Mouse (Mus musculus): ENCODE results near the gene Ptp4a2. TPM values are rescaled to one million over a fixed set of nuclear protein-coding genes. Genes with fewer than 3 reads are reported as not detected.

The Ptp4a2 gene
- polyA plus RNA-seq, 1 experiment from 2014 or later: 222 TPM

DNA sequence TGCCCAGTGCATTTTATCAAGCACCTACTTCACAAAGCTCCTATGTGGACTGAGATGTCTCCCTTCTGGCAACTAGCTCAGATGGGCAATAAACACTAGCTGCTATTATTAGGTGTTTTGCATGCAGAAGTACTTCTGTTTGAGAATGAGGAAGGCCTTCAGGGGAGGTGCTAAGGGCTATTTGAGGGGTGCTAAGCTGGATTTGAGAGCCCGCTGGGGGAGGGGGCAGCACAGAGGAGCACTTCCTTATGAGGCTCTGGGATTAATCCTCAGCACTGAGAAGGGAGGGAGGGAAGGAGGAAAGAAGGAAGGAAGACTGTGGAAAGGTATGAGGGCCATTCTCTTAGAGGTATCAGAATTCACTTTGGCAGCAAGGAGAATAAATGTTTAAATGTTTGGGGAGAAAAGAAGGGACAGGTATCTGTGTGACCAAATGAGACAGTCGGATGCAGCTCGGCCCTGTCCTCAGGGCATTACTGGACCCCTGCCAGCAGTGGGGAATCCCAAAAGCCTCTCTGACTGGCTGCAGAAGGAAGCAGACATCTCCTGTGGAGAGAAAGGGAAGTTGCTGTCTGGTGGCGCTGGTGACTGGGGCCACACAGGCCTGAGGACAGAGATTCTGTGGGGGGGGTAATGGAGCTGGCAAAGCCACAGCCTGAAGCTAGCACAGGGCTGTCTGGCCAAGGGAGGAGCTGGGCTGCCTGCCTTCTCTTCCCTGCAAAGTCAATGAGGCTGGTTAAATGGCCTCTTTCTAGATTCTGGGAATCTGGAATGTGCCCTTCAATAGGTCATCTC, 28.9 kb upstream of the Ptp4a2 start:
- 8% methylated on average over 4 of the region's 4 CpGs for WGBS
- Histone ChIP-seq H3K9ac (ENCODE audit: low read depth, low read length) (no peak overlapping the region), H3K4me2 (ENCODE audit: low read length) (no peak overlapping the region), H3K27me3 (ENCODE audit: control insufficient read depth, insufficient read depth, low read depth, low read length) (no peaks in the 10 kb centered on the region), H3K9me3 (replicated peaks; ENCODE audit: control insufficient read depth, low read length, poor library complexity, severe bottlenecking) (no peaks in the 10 kb centered on the region), H3K4me3 (ENCODE audit: low read depth, low read length) (no peak overlapping the region), H3K4me1 (ENCODE audit: control insufficient read depth, insufficient read depth, low read length) (peaks cover 10% of the 10 kb centered on the region), H3K36me3 (ENCODE audit: control insufficient read depth, insufficient read depth, low read length) (no peaks in the 10 kb centered on the region), H3K27ac (ENCODE audit: low read length) (no peak overlapping the region)
- no peak; the same call in 1 of the 2 replicates for ATAC-seq

DNA sequence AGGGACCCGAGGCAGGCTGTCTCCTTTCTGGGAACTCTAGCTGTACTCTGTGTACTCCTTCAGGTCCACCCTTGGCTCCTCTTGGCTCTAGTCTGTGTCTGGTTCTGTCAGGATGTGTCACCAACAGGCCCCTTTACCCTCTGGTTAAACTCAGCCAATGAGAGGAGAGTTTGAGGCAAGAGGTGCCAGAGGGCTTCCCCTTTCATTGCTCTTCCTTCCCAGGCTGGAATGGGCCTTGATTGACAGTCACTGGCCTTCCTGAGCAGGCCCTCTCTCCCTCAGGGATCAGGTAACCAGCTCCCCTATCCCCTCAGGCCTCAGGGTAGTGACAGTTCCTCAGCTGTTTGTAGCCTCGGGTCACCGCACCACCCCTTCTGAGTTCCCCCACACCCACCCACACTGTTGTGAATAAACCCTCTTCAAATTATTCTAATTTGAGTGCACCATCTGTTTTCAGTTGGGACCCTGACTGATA, 28.1 kb upstream of the Ptp4a2 start:
- H3K27ac ChIP-seq (ENCODE audit: low read length): no peak overlapping the region
- H3K9me3 ChIP-seq (replicated peaks; ENCODE audit: control insufficient read depth, low read length, poor library complexity, severe bottlenecking): no peaks in the 10 kb centered on the region
- no peaks in the 10 kb centered on the region for H3K27me3 ChIP-seq (ENCODE audit: control insufficient read depth, insufficient read depth, low read depth, low read length)
- no peak overlapping the region for H3K4me2 ChIP-seq (ENCODE audit: low read length)
- peaks cover 10% of the 10 kb centered on the region for H3K4me1 ChIP-seq (ENCODE audit: control insufficient read depth, insufficient read depth, low read length)
- peak; percentile 28; the same call in 1 of the 2 replicates for ATAC-seq
- no peak overlapping the region for H3K4me3 ChIP-seq (ENCODE audit: low read depth, low read length)
- no peaks in the 10 kb centered on the region for H3K36me3 ChIP-seq (ENCODE audit: control insufficient read depth, insufficient read depth, low read length)
- 41% methylated on average over 3 of the region's 3 CpGs for WGBS
- H3K9ac ChIP-seq (ENCODE audit: low read depth, low read length): no peak overlapping the region

DNA sequence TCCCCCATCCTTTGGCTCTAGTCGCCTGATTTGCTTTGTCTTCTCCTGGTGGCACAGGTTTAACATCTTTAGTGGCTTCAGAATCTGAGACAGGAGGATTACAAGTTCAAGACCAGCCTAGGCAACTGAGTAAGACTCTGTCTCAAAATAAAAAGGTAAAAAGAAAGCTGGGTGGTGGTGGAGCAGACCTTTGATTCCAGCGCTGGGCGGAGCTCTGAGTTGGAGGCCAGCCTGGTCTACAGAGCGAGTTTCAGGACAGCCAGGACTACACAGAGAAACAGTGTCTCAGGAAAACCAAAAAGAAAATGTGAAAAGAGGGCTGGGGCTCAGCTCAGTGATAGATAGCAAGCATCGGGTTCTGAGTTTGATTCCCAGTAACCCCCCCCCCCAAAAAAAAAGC, 27.5 kb upstream of the Ptp4a2 start:
- Histone ChIP-seq H3K4me1 (ENCODE audit: control insufficient read depth, insufficient read depth, low read length) (peaks cover 10% of the 10 kb centered on the region), H3K4me2 (ENCODE audit: low read length) (no peak overlapping the region), H3K9ac (ENCODE audit: low read depth, low read length) (no peak overlapping the region), H3K27ac (ENCODE audit: low read length) (no peak overlapping the region), H3K9me3 (replicated peaks; ENCODE audit: control insufficient read depth, low read length, poor library complexity, severe bottlenecking) (no peaks in the 10 kb centered on the region), H3K36me3 (ENCODE audit: control insufficient read depth, insufficient read depth, low read length) (no peaks in the 10 kb centered on the region), H3K4me3 (ENCODE audit: low read depth, low read length) (no peak overlapping the region), H3K27me3 (ENCODE audit: control insufficient read depth, insufficient read depth, low read depth, low read length) (no peaks in the 10 kb centered on the region)
- 88% methylated on average over 5 of the region's 5 CpGs for WGBS
- no peak for ATAC-seq

DNA sequence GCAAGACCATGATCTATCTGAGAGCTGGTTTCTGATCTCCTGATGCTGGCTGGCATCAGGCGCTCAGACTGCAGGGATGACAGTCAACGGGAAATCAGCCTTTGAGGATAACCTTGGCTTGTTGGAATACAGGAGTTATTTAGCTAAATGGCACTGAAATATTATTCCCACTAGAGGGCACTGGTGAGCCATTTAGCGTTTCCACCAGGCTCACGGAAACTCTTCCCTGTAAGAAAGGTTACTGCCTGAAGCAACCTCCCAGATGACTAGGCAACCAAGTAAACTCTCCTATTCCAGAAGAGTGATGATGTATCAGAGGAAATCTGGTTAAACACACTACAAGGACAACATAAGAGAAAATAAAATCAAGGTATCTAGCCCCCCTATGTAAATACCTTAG, 25.8 kb upstream of the Ptp4a2 start:
- peak overlapping the region; percentile 33; the same call in 1 of the 2 replicates for H3K9ac ChIP-seq (ENCODE audit: low read depth, low read length)
- no peak overlapping the region for H3K4me3 ChIP-seq (ENCODE audit: low read depth, low read length)
- no peak overlapping the region for H3K4me2 ChIP-seq (ENCODE audit: low read length)
- no peaks in the 10 kb centered on the region for H3K9me3 ChIP-seq (replicated peaks; ENCODE audit: control insufficient read depth, low read length, poor library complexity, severe bottlenecking)
- no peaks in the 10 kb centered on the region for H3K36me3 ChIP-seq (ENCODE audit: control insufficient read depth, insufficient read depth, low read length)
- ATAC-seq: no peak
- peaks cover 10% of the 10 kb centered on the region for H3K4me1 ChIP-seq (ENCODE audit: control insufficient read depth, insufficient read depth, low read length)
- under 1% methylated on average over 4 of the region's 4 CpGs for WGBS
- H3K27ac ChIP-seq (ENCODE audit: low read length): no peak overlapping the region; the same call in 1 of the 2 replicates
- H3K27me3 ChIP-seq (ENCODE audit: control insufficient read depth, insufficient read depth, low read depth, low read length): no peaks in the 10 kb centered on the region

DNA sequence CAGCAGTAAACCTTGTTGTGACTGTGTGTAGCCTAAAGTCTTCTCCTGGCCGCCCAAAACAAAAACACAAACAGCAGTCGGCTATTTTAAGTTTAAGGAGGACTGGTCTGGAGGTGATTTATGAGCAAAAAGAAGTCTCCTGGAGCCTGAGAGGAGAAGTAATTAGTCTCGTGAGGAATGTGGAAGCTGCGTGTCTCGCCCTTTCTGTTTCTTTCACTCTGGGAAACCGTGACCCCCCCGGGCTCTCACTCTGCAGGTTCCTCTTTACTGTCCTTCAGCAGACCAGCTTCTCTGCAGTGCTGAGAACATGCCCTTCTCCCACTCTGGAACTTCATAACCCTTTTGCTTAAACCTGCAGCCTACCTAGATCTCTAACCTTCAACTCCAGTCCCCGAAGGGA, 22.3 kb upstream of the Ptp4a2 start:
- no peak overlapping the region for H3K4me2 ChIP-seq (ENCODE audit: low read length)
- whole genome bisulfite sequencing: 79% methylated on average over 8 of the region's 8 CpGs
- no peak for ATAC-seq

DNA sequence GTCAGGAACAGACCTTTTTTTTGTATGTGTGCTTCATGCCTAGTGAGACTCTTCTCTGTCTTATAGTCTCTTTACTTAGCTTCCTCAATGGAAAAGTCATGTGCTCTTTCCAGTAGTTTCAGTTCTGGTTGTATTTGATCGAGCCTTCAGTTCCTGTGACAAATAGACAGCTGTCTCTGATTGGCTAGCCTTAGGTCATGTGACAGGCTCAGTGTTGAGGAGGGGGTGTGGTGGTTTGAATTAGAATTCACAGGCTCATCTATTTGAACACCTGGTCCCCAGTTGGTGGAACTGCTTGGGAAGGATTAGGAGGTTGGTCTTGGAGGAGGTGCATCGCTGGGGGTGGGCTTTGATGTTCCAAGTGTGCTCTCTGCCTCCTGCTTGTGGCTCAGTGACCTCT, 21.4 kb upstream of the Ptp4a2 start:
- Histone ChIP-seq H3K27me3 (ENCODE audit: control insufficient read depth, insufficient read depth, low read depth, low read length) (no peaks in the 10 kb centered on the region), H3K4me1 (ENCODE audit: control insufficient read depth, insufficient read depth, low read length) (peaks cover 12% of the 10 kb centered on the region), H3K27ac (ENCODE audit: low read length) (no peak overlapping the region), H3K9me3 (replicated peaks; ENCODE audit: control insufficient read depth, low read length, poor library complexity, severe bottlenecking) (no peaks in the 10 kb centered on the region), H3K4me2 (ENCODE audit: low read length) (no peak overlapping the region), H3K9ac (ENCODE audit: low read depth, low read length) (no peak overlapping the region), H3K4me3 (ENCODE audit: low read depth, low read length) (no peak overlapping the region), H3K36me3 (ENCODE audit: control insufficient read depth, insufficient read depth, low read length) (no peaks in the 10 kb centered on the region)
- WGBS: 91% methylated on average over 2 of the region's 2 CpGs
- no peak for ATAC-seq

More for the DNA sequence above, 22.3 kb upstream of the Ptp4a2 start:
- H3K27ac ChIP-seq (ENCODE audit: low read length): no peak overlapping the region
- no peaks in the 10 kb centered on the region for H3K36me3 ChIP-seq (ENCODE audit: control insufficient read depth, insufficient read depth, low read length)
- no peaks in the 10 kb centered on the region for H3K9me3 ChIP-seq (replicated peaks; ENCODE audit: control insufficient read depth, low read length, poor library complexity, severe bottlenecking)
- no peak overlapping the region for H3K4me3 ChIP-seq (ENCODE audit: low read depth, low read length)
- H3K9ac ChIP-seq (ENCODE audit: low read depth, low read length): no peak overlapping the region
- peaks cover 12% of the 10 kb centered on the region for H3K4me1 ChIP-seq (ENCODE audit: control insufficient read depth, insufficient read depth, low read length)
- no peaks in the 10 kb centered on the region for H3K27me3 ChIP-seq (ENCODE audit: control insufficient read depth, insufficient read depth, low read depth, low read length)

DNA sequence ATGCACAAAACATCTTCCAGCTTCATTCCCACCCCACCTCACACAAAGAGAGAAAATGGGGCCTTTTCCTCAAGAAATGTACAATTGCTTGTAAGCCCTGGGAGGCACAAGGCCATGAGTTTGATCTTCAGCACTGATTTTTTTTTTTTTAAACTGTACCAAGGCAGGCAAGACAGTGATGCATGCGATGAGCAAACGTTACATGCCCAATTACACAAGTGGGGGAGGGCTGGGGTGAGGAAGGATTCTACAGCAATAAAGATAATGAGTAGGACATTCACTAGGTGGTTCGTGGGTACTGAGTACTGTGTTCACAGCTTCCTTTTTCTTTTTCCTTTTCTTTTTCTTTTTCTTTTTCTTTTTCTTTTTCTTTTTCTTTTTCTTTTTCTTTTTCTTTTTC, 20.5 kb upstream of the Ptp4a2 start:
- Histone ChIP-seq H3K36me3 (ENCODE audit: control insufficient read depth, insufficient read depth, low read length) (no peaks in the 10 kb centered on the region), H3K9ac (ENCODE audit: low read depth, low read length) (no peak overlapping the region), H3K4me2 (ENCODE audit: low read length) (no peak overlapping the region), H3K27ac (ENCODE audit: low read length) (no peak overlapping the region), H3K4me3 (ENCODE audit: low read depth, low read length) (no peak overlapping the region), H3K27me3 (ENCODE audit: control insufficient read depth, insufficient read depth, low read depth, low read length) (no peaks in the 10 kb centered on the region), H3K4me1 (ENCODE audit: control insufficient read depth, insufficient read depth, low read length) (peaks cover 14% of the 10 kb centered on the region), H3K9me3 (replicated peaks; ENCODE audit: control insufficient read depth, low read length, poor library complexity, severe bottlenecking) (no peaks in the 10 kb centered on the region)
- no peak for ATAC-seq
- WGBS: 66% methylated on average over 3 of the region's 3 CpGs

DNA sequence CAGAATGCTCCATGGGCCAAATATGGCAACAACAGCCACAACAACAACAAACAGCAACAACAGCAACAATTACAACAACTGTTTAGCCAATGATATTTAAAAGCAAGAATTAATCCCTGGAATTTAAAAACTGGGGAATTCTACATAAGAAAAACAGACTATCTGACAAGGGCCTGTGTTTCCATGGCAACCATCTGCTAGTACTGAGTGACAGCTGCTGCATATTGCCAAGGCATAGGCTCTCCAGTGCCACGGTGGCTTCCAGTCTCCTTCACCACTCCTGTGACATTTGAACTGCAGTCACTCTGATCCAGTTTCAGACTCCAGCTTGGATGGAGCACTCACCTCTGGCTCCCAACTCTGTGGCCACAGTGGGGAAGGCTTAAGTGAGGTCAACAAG, 19.6 kb upstream of the Ptp4a2 start:
- Histone ChIP-seq H3K4me3 (ENCODE audit: low read depth, low read length) (no peak overlapping the region), H3K4me2 (ENCODE audit: low read length) (no peak overlapping the region), H3K27me3 (ENCODE audit: control insufficient read depth, insufficient read depth, low read depth, low read length) (no peaks in the 10 kb centered on the region; the same call in 1 of the 2 replicates), H3K4me1 (ENCODE audit: control insufficient read depth, insufficient read depth, low read length) (peaks cover 16% of the 10 kb centered on the region), H3K27ac (ENCODE audit: low read length) (peak overlapping the region; percentile 72), H3K36me3 (ENCODE audit: control insufficient read depth, insufficient read depth, low read length) (no peaks in the 10 kb centered on the region), H3K9ac (ENCODE audit: low read depth, low read length) (no peak overlapping the region), H3K9me3 (replicated peaks; ENCODE audit: control insufficient read depth, low read length, poor library complexity, severe bottlenecking) (no peaks in the 10 kb centered on the region)
- ATAC-seq: peak; percentile 76; the same call in 1 of the 2 replicates
- 8% methylated on average over 1 of the region's 1 CpGs for WGBS

DNA sequence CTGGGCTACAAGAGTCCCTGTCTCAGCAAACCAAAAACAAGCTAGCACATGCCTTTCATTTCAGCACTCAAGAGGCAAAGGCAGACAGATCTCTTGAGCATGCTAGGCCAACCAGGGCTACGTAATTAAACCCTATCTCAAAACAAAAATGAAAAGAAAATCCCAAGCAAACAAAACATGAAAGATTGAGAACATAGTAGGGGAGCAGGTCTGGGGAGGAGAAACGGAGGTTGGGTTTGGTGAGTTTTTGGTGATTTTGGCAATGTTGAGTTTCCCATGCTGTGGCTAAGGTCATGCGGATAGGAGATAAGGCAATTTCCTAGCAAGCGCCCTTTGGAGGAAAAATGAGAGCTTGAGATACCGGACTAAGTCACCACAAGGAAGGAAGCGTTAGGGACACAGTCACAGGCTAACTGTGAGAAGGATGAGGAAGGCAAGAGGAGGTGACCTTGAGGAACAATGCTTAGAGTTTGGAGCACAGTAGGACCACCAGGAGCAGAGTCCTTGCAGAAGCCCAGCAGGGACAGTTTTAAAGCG, 18.3 kb upstream of the Ptp4a2 start:
- Histone ChIP-seq H3K27me3 (ENCODE audit: control insufficient read depth, insufficient read depth, low read depth, low read length) (no peaks in the 10 kb centered on the region; the same call in 1 of the 2 replicates), H3K4me1 (ENCODE audit: control insufficient read depth, insufficient read depth, low read length) (peaks cover 16% of the 10 kb centered on the region), H3K4me2 (ENCODE audit: low read length) (no peak overlapping the region), H3K4me3 (ENCODE audit: low read depth, low read length) (no peak overlapping the region), H3K27ac (ENCODE audit: low read length) (no peak overlapping the region), H3K9me3 (replicated peaks; ENCODE audit: control insufficient read depth, low read length, poor library complexity, severe bottlenecking) (no peaks in the 10 kb centered on the region), H3K9ac (ENCODE audit: low read depth, low read length) (no peak overlapping the region), H3K36me3 (ENCODE audit: control insufficient read depth, insufficient read depth, low read length) (no peaks in the 10 kb centered on the region)
- 91% methylated on average over 7 of the region's 7 CpGs for WGBS
- ATAC-seq: no peak
